Mouse (Mus musculus): Measurements from ENCODE around the gene Dnajc12. TPM values are rescaled to one million over a fixed set of nuclear protein-coding genes. Genes with fewer than 3 reads are reported as not detected.

The Dnajc12 gene
- total and polyA plus RNA-seq, 3 experiments: 2.9 to 7.3 TPM; not detected in 1

- TF ChIP-seq MYC (IDR thresholded peaks at IDR 0.05; ENCODE audit: low read depth, low read length): no peak
Measured at GRCm38 (mm10) chr10:63422736-63422992, 40.4 kb downstream of the Dnajc12 start (continued).

GRCm38 (mm10) chr10:63423591-63424474 lies 41.6 kb downstream of the Dnajc12 start:
- H3K36me3 ChIP-seq (ENCODE audit: control insufficient read depth in 1 of 2, insufficient read depth in 2 of 2, low read length in 2 of 2): no peaks in the 10 kb centered on the region
- 0 out of 2 replicates have a peak, but pooled peaks have one; percentile 10 for TF ChIP-seq ZC3H11A (IDR thresholded peaks at IDR 0.05; ENCODE audit: low read depth, low read length)
- TF ChIP-seq USF1 (IDR thresholded peaks at IDR 0.05; ENCODE audit: low read depth, low read length): 0 out of 2 replicates have a peak, but pooled peaks have one; percentile 2
- no peak for TF ChIP-seq NELFE (IDR thresholded peaks at IDR 0.05; ENCODE audit: low read depth, low read length)
- peak; percentile 51 for TF ChIP-seq TAL1 (IDR thresholded peaks at IDR 0.05; ENCODE audit: low read length)
- peak; percentile 36; the same call in 1 of the 2 replicates for TF ChIP-seq GATA1 (IDR thresholded peaks at IDR 0.05; ENCODE audit: low read depth, low read length)
- TF ChIP-seq TBP (IDR thresholded peaks at IDR 0.05; ENCODE audit: low read depth, low read length): peak; percentile 97
- TF ChIP-seq CHD1 (IDR thresholded peaks at IDR 0.05; ENCODE audit: low read depth, low read length): no peak
- no peak for TF ChIP-seq USF2 (IDR thresholded peaks at IDR 0.05; ENCODE audit: borderline replicate concordance in 1 of 2, insufficient read depth in 1 of 2, low read depth in 1 of 2, low read length in 2 of 2)
- TF ChIP-seq ETS1 (IDR thresholded peaks at IDR 0.05; ENCODE audit: low read depth, low read length): peak; percentile 31; the same call in 1 of the 2 replicates
- TF ChIP-seq EP300 (IDR thresholded peaks at IDR 0.05; ENCODE audit: low read depth in 1 of 2, low read length in 2 of 2): peak; percentile 43 to 46; a peak in 2 of 4 replicates
- 0 out of 2 replicates have a peak, but pooled peaks have one; percentile 33 for TF ChIP-seq JUND (IDR thresholded peaks at IDR 0.05; ENCODE audit: low read depth, low read length)
- TF ChIP-seq MYC (IDR thresholded peaks at IDR 0.05; ENCODE audit: low read depth, low read length): no peak
- TF ChIP-seq TCF12 (IDR thresholded peaks at IDR 0.05; ENCODE audit: low read depth, low read length): peak; percentile 34; the same call in 1 of the 2 replicates
- TF ChIP-seq ZNF384 (IDR thresholded peaks at IDR 0.05; ENCODE audit: low read depth, low read length): no peak
- no peak for TF ChIP-seq POLR2AphosphoS2 (IDR thresholded peaks at IDR 0.05; ENCODE audit: low read length)
- TF ChIP-seq MAX (IDR thresholded peaks at IDR 0.05; ENCODE audit: low read length): no peak; the same call in 1 of the 2 replicates
- peak overlapping the region; percentile 33 to 39 for H3K4me3 ChIP-seq (ENCODE audit: control insufficient read depth in 1 of 2, insufficient read depth in 1 of 2, low read depth in 2 of 2, low read length in 2 of 2)
- H3K4me1 ChIP-seq (ENCODE audit: control insufficient read depth in 1 of 2, insufficient read depth in 2 of 2, low read length in 2 of 2): no peaks in the 10 kb centered on the region; a peak in 1 of 4 replicates
- H3K27me3 ChIP-seq (ENCODE audit: control insufficient read depth in 1 of 2, insufficient read depth in 2 of 2, low read length in 2 of 2): no peaks in the 10 kb centered on the region
- peak overlapping the region; percentile 34 for H3K9ac ChIP-seq (ENCODE audit: control insufficient read depth, low read depth, low read length, poor library complexity, severe bottlenecking)
- peak; percentile 77 for DNase-seq (ENCODE audit: low read depth, low spot score)
- H3K9me3 ChIP-seq (replicated peaks; ENCODE audit: insufficient read depth, low read length): no peaks in the 10 kb centered on the region
- no peaks in the 10 kb centered on the region for H3K79me2 ChIP-seq (ENCODE audit: control insufficient read depth, insufficient read depth, low read length, poor library complexity)
- peak overlapping the region; percentile 29 for H3K27ac ChIP-seq (ENCODE audit: control insufficient read depth, low read depth, low read length)

GRCm38 (mm10) chr10:63424475-63424814 lies 42.2 kb downstream of the Dnajc12 start:
- Histone ChIP-seq H3K4me1 (ENCODE audit: control insufficient read depth in 1 of 2, insufficient read depth in 2 of 2, low read length in 2 of 2) (no peaks in the 10 kb centered on the region; a peak in 1 of 4 replicates), H3K4me3 (ENCODE audit: control insufficient read depth in 1 of 2, insufficient read depth in 1 of 2, low read depth in 2 of 2, low read length in 2 of 2) (no peak overlapping the region), H3K9ac (ENCODE audit: control insufficient read depth, low read depth, low read length, poor library complexity, severe bottlenecking) (no peak overlapping the region), H3K27me3 (ENCODE audit: control insufficient read depth in 1 of 2, insufficient read depth in 2 of 2, low read length in 2 of 2) (no peaks in the 10 kb centered on the region), H3K79me2 (ENCODE audit: control insufficient read depth, insufficient read depth, low read length, poor library complexity) (no peaks in the 10 kb centered on the region), H3K36me3 (ENCODE audit: control insufficient read depth in 1 of 2, insufficient read depth in 2 of 2, low read length in 2 of 2) (no peaks in the 10 kb centered on the region), H3K27ac (ENCODE audit: control insufficient read depth, low read depth, low read length) (peak overlapping the region; percentile 6; the same call in 1 of the 2 replicates), H3K9me3 (replicated peaks; ENCODE audit: insufficient read depth, low read length) (no peaks in the 10 kb centered on the region)
- peak; percentile 87 for DNase-seq (ENCODE audit: low read depth, low spot score)
- TF ChIP-seq TCF12 (IDR thresholded peaks at IDR 0.05; ENCODE audit: low read depth, low read length) (no peak), UBTF (IDR thresholded peaks at IDR 0.05; ENCODE audit: borderline replicate concordance, insufficient read depth, low read depth, low read length) (no peak), ETS1 (IDR thresholded peaks at IDR 0.05; ENCODE audit: low read depth, low read length) (no peak), MYB (IDR thresholded peaks at IDR 0.05; ENCODE audit: low read depth, low read length) (no peak), MEF2A (IDR thresholded peaks at IDR 0.05; ENCODE audit: extremely low read depth, insufficient replicate concordance, low read depth, low read length, poor library complexity, severe bottlenecking) (no peak), CTCF (IDR thresholded peaks at IDR 0.05 in 2 of 3, conservative IDR thresholded peaks at IDR 0.05 in 1 of 3; ENCODE audit: control insufficient read depth in 1 of 3, insufficient read depth in 1 of 3, low read depth in 2 of 3, low read length in 3 of 3, poor library complexity in 1 of 3, severe bottlenecking in 1 of 3) (peak; percentile 56 to 89 (median 61)), ZC3H11A (IDR thresholded peaks at IDR 0.05; ENCODE audit: low read depth, low read length) (peak; percentile 55), MAFK (IDR thresholded peaks at IDR 0.05; ENCODE audit: borderline replicate concordance, low read depth, low read length) (no peak), TAL1 (IDR thresholded peaks at IDR 0.05; ENCODE audit: low read length) (no peak), MYC (IDR thresholded peaks at IDR 0.05; ENCODE audit: low read depth, low read length) (peak; percentile 87), CHD1 (IDR thresholded peaks at IDR 0.05; ENCODE audit: low read depth, low read length) (no peak), ZKSCAN1 (IDR thresholded peaks at IDR 0.05; ENCODE audit: low read depth, low read length) (no peak), CHD2 (IDR thresholded peaks at IDR 0.05; ENCODE audit: low read length) (no peak), USF1 (IDR thresholded peaks at IDR 0.05; ENCODE audit: low read depth, low read length) (0 out of 2 replicates have a peak, but pooled peaks have one; percentile 3), ZNF384 (IDR thresholded peaks at IDR 0.05; ENCODE audit: low read depth, low read length) (peak; percentile 91), EP300 (IDR thresholded peaks at IDR 0.05; ENCODE audit: low read depth in 1 of 2, low read length in 2 of 2) (no peak), E2F4 (IDR thresholded peaks at IDR 0.05; ENCODE audit: borderline replicate concordance, low read depth, low read length) (no peak), ZMIZ1 (IDR thresholded peaks at IDR 0.05; ENCODE audit: low read depth, low read length) (no peak), NELFE (IDR thresholded peaks at IDR 0.05; ENCODE audit: low read depth, low read length) (no peak), GATA1 (IDR thresholded peaks at IDR 0.05; ENCODE audit: low read depth, low read length) (no peak)
